Mouse (Mus musculus): ENCODE data around the gene Hoxa1.

DNA sequence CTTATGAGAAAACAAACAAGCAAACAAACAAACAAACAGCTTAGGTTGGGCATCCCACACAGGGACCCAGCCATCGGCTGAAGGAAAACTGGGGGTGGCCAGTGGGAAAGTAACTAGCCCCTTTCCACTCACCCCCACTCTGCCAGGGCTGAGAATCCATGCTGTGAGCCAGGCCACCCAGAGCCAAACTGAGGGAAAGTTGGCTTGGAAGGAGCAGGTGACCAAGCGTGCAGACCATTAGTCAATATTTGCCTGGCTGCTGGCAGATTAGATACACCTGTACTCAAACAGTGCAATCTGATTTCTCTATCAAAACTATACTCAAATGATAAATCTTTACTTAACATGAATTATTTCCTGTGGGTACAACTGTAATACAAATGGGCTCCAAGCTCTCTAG lies 23.9 kb upstream of the Hoxa1 start:
- no peak for TF ChIP-seq POLR2A (IDR thresholded peaks at IDR 0.05; ENCODE audit: borderline replicate concordance, extremely low read depth, insufficient read depth, insufficient read length, poor library complexity, severe bottlenecking)
- no peak for TF ChIP-seq CTCF (IDR thresholded peaks at IDR 0.05; ENCODE audit: borderline replicate concordance, extremely low read depth, insufficient read depth, insufficient read length)

Measured in brain, embryonic 14.5 days (tissue).